Mouse (Mus musculus) kidney, adult 2 months (tissue): Measurements from ENCODE around the gene Kcnd2. TPM values are rescaled to one million over a fixed set of nuclear protein-coding genes. Genes with fewer than 3 reads are reported as not detected.
A peak's percentile ranks its signal among the peaks of the same experiment; 100 is the strongest.

ENCODE experiments used
- DNase-seq: peaks from one replicate; pipeline ENCODE4 v3.0.0; 2021
- H3K27ac ChIP-seq: fragments of 200-500 bp; 2 replicates; pipeline ENCODE4 v1.5.1; 2012; ENCODE audit warnings: low read depth, low read length, control low read depth, inconsistent platforms; ENCODE audit not compliant: insufficient read depth
- H3K27me3 ChIP-seq: fragments of 200-500 bp; replicated peaks from 2 replicates; pipeline ENCODE4 v1.6.1; 2012; ENCODE audit warnings: mild to moderate bottlenecking, moderate library complexity, low read length, inconsistent platforms; ENCODE audit not compliant: control insufficient read depth, insufficient read depth
- H3K36me3 ChIP-seq: fragments of 200-500 bp; 2 replicates; pipeline ENCODE4 v1.6.1; 2012; ENCODE audit warnings: mild to moderate bottlenecking, moderate library complexity, low read length, inconsistent platforms; ENCODE audit not compliant: control insufficient read depth, insufficient read depth
- H3K4me1 ChIP-seq: fragments of 200-500 bp; 2 replicates; pipeline ENCODE4 v1.6.1; 2011; ENCODE audit warnings: low read length; ENCODE audit not compliant: control insufficient read depth, insufficient read depth
- H3K4me3 ChIP-seq: fragments of 200-500 bp; 2 replicates; pipeline ENCODE4 v1.5.1; 2011; ENCODE audit warnings: mild to moderate bottlenecking, low read depth, low read length, control low read depth; ENCODE audit not compliant: insufficient read depth
- CTCF ChIP-seq: fragments of 200-500 bp; conservative IDR thresholded peaks from 2 replicates; pipeline ENCODE4 v1.5.1; 2011; ENCODE audit warnings: low read depth, mild to moderate bottlenecking, control low read depth, low read length, moderate library complexity, mixed read lengths; ENCODE audit not compliant: insufficient read depth, insufficient read length
- POLR2A ChIP-seq: fragments of 200-500 bp; IDR thresholded peaks from one replicate; pipeline ENCODE4 v1.6.1; 2011; ENCODE audit warnings: low read depth, low read length, control low read depth
- WGBS: fragments of 180-500 bp; shearing (Covaris S2); methylation state at CpG from one replicate; pipeline ENCODE4 v1.1.7; 2018; 5-methylcytosine and 5-hydroxymethylcytosine counted together
- polyA plus RNA-seq: library from polyadenylated mRNA; depleted of rRNA; stranded (reverse); fragments of >200 nt; gene quantifications from 2 replicates; pipeline ENCODE4 v1.2.3, GENCODE M21; 2012

Gene Kcnd2
- polyA plus RNA-seq, 1 experiment: 0.13 TPM

DNA sequence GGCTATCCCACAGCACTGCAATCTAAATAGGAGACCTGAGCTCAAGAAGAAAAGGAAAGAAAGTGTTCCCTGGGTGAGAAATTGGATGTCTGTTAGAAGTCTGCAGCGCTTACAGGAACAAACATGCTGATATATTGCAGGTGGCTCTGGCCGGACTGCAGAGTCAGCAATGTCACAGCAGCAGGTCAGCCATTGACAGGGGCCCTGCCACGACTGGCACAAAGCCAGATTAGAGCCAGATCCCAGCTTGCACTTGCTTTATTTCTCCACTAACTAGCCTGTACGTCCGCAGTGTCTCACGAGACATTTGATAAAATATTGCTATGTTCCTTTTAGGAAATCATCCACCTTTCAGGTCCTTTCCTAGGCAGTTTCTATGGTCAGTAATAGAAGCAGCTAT is 468.9 kb downstream of the Kcnd2 start:
- H3K27ac ChIP-seq: no peak overlapping the region
- no peaks in the 10 kb centered on the region for H3K27me3 ChIP-seq
- H3K4me3 ChIP-seq: no peak overlapping the region
- WGBS: 29% methylated on average over 6 of the region's 6 CpGs
- no peak for TF ChIP-seq CTCF
- TF ChIP-seq POLR2A: no peak
- H3K36me3 ChIP-seq: no peaks in the 10 kb centered on the region
- DNase-seq: peak; percentile 2
- no peaks in the 10 kb centered on the region for H3K4me1 ChIP-seq

- TF ChIP-seq POLR2A: no peak
- no peak for TF ChIP-seq CTCF
- 95% methylated on average over 1 of the region's 1 CpGs for WGBS
- H3K4me3 ChIP-seq: no peak overlapping the region
- no peaks in the 10 kb centered on the region for H3K36me3 ChIP-seq
- no peak for DNase-seq
- H3K4me1 ChIP-seq: no peaks in the 10 kb centered on the region
- no peaks in the 10 kb centered on the region for H3K27me3 ChIP-seq
- no peak overlapping the region for H3K27ac ChIP-seq
Observed at GRCm38 (mm10) chr6:21686388-21686787, 471.1 kb downstream of the Kcnd2 start.

GRCm38 (mm10) chr6:21692861-21693350 is 477.6 kb downstream of the Kcnd2 start:
- no peaks in the 10 kb centered on the region for H3K27me3 ChIP-seq
- no peak for DNase-seq
- H3K4me1 ChIP-seq: no peaks in the 10 kb centered on the region
- no peak overlapping the region for H3K27ac ChIP-seq
- no peaks in the 10 kb centered on the region for H3K36me3 ChIP-seq
- whole genome bisulfite sequencing: 68% methylated on average over 3 of the region's 3 CpGs
- no peak for TF ChIP-seq POLR2A
- no peak for TF ChIP-seq CTCF
- H3K4me3 ChIP-seq: no peak overlapping the region

DNA sequence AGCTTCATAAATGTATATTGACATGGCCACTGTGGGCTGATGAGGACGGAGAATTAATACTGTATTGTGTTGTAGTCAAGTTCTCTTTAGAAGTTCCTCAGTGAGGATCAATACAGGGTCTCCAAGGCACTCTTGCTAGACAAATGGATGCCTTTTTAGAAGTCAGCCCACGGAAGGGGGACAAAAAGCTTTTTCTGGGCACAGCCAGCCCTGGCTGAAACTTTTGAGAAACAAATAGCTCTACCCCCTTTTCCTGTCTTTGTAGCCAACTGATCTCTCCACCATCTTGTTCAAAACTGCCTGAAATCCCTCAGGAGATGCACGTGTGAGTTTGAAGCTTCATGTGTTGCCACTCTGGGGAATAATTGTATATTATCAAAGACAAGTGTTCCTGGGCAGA is 482.3 kb downstream of the Kcnd2 start:
- Histone ChIP-seq H3K27ac (no peak overlapping the region), H3K4me3 (no peak overlapping the region), H3K27me3 (no peaks in the 10 kb centered on the region), H3K36me3 (no peaks in the 10 kb centered on the region), H3K4me1 (no peaks in the 10 kb centered on the region)
- TF ChIP-seq POLR2A (no peak), CTCF (no peak)
- DNase-seq: no peak
- 73% methylated on average over 3 of the region's 3 CpGs for WGBS

GRCm38 (mm10) chr6:21701131-21701530 is 485.8 kb downstream of the Kcnd2 start:
- Histone ChIP-seq H3K4me1 (no peaks in the 10 kb centered on the region), H3K27me3 (no peaks in the 10 kb centered on the region), H3K27ac (no peak overlapping the region), H3K4me3 (no peak overlapping the region), H3K36me3 (no peaks in the 10 kb centered on the region)
- no peak for TF ChIP-seq CTCF
- no peak for TF ChIP-seq POLR2A
- WGBS: 49% methylated on average over 6 of the region's 6 CpGs
- DNase-seq: no peak

- Histone ChIP-seq H3K27ac (no peak overlapping the region), H3K36me3 (no peaks in the 10 kb centered on the region), H3K4me1 (no peaks in the 10 kb centered on the region), H3K27me3 (no peaks in the 10 kb centered on the region), H3K4me3 (no peak overlapping the region)
- WGBS: 17% methylated on average over 3 of the region's 3 CpGs
- DNase-seq: peak; percentile 20
- no peak for TF ChIP-seq CTCF
- no peak for TF ChIP-seq POLR2A
Observed at GRCm38 (mm10) chr6:21709228-21709627, 493.9 kb downstream of the Kcnd2 start.

GRCm38 (mm10) chr6:21719121-21719520 is 503.8 kb downstream of the Kcnd2 start:
- no peak for TF ChIP-seq POLR2A
- TF ChIP-seq CTCF: no peak
- Histone ChIP-seq H3K27me3 (no peaks in the 10 kb centered on the region), H3K4me1 (no peaks in the 10 kb centered on the region), H3K27ac (no peak overlapping the region), H3K36me3 (no peaks in the 10 kb centered on the region), H3K4me3 (no peak overlapping the region)
- WGBS: 76% methylated on average over 1 of the region's 1 CpGs
- no peak for DNase-seq
